Mouse (Mus musculus) kidney, adult 9 months (tissue): ENCODE results near the gene Gm45213.

ENCODE experiments used
- DNase-seq: peaks from one replicate; pipeline ENCODE4 v3.0.0; 2022

Gene Gm45213

DNA sequence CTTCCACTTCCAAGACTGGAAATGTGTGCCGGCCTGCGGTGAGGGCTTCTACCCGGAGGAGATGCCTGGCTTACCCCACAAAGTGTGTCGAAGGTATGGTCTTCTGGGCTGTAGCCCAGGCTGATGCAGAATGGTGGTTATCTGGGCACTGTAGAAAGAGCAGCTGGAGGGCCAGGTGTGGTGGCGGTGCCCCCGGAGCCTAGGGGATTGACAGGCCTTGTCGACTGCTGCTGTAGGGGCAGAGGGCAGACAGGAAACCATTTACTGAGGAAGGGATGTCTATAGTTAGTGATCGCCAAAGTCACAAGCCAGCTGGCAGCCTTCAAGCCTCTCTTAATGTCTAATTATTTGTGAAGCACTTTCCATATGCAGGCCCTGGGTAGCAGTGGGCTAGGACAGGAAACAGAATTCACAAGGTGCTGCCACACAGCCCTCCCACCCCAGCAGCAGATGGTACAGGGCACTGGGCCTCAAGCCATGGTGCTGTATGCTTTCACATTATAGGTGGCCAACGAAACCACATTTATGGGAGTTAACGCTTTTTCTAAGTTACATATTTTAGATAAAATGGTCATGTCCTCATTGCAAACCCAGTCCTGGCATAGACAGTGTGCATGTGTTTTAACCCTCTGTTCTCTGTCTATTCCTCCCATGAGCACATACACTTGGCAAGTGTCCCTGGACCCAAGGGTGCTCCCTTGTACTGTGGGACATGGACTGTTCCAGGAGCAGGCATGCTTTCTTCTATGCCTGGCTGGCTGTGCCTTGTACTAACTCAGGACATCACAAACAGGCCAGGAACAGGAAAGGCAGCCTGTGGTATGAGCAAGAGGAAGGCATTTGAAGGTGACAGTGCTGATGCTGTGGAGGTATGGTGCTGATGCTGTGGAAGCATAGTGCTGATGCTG, at the start of gene Gm45213:
Gene Gm45213 (plus strand): TSS at position 51 of the 908 bp plus-strand sequence.
- DNase-seq, result no peak

DNA sequence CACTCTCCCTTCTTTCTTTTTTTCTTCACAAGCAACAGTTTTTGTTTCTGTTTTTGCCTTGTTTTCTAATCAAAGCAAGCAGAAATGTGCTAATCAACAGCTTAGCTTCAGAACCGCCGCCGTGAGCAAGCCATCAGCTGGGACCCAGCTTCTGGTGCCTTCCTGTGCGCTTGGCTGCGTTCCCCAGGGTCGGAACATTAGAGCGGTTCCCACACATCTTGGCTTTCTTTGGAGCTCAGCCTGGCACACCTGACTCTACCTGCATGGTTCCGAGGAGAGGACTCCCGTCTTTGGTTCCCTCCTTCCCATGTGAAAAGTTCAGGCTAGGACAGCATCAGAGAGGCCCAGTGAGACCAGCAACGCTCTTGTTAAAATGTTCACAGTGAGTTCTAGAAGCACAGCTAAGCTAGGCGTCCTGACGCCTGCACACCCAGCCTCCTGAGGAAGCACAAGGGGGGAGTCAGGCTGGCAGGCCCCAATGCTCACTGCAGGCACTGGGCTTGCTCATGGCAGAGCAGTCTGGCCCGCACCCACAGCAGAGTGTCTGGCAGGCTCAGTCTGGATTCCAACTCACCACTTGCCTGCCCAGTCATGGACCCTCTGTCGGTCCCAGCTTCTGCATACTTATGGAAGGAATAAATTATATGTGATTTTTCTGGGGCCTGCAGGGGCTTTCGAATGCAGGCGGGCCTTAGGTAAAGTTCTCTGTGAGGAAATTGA, 42.2 kb upstream of the Gm45213 start:
- DNase-seq, result no peak

DNA sequence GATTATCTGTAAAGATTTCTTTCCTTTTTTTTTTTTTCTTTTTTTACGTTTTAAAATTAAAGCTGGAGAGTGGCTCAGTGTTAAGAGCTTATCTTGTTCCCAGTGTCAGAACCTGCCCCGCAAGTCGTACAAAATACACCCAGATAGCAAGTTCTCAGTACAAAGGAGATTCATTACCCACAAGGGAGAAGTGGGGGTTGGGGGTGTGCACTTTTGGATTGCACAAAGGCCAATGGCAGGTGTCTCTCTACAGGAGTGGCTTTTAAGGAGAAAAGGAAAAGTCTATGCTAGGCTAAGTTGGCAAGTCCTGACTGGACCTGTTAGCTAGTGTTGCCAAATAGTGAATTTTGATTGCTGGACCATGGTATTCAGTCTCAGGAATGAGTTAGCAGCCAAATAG, 41.6 kb upstream of the Gm45213 start:
- DNase-seq, result no peak

DNA sequence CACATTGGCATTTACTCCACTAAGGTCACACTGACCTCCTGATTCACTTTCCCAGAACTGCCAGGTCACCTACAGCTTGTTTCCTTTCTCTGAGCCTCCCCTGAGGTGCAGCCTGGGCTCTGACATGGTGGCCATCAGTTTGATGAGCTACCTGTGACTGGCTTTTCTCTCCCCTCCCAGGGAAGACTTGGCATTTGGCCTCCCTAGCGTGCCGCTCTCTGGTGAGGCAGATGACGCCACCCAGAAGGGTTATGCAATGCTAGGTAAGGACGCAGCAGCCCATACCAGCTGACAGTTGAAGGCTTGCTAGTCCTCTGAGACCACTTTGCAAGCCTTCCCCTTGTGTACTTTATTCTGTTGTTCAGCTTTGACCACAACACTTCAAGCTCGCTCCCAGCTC, 40.0 kb upstream of the Gm45213 start:
- DNase-seq, result no peak

DNA sequence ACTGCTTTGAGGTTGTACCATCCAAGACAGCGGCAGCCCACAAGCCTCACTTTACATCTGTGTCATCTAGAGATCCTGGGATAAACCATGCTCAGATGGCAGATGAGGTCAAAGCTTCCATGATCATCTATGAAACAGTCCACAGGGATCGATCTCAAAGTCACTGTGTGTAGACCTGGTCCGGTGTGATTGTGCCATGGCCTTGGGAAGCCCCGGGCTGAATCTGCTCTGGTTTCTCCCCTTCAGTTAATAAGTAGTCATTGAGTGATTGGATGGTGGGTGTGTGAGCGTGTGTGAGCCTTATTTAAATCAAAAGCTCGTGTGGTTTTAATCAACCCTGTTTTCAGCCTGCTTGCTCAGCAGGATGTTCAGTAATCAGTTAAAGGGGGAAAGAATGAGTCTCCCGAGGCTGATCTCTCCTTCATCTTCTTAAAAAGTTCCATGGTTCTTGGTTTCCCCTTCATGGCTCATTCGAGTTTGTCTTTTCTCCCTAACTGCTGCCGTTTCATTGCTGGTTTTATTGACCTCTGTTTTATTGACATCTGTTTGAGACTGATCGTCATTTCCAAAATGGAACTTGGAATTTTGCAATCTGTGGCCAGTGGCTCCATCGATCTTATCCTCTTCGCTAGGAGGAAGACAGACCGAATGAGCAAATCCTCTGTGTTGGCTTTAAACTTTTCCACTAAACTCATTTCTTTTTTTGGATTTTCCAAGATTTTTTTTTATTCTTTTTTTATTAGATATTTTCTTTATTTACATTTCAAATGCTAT, 39.4 kb upstream of the Gm45213 start:
- no peak for DNase-seq

DNA sequence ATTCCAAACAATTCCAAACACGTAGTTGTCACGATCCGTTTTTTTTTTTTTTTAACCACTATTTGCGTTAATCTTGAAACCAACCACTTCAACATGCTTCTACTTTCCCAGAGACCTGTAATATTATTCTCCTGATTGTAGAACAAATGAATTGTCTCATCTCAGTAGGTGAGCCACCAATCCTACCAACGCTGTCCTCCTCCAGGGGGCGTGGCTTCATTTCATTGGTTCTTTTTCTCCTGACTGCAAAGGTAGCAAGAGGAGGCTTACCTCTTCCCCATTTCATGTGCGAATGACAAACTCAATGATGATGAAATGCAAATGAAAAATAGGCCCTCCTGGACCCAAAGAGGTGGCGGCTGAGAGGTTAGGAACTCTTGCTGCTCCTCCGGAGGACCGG, 38.3 kb upstream of the Gm45213 start:
- DNase-seq, result no peak

DNA sequence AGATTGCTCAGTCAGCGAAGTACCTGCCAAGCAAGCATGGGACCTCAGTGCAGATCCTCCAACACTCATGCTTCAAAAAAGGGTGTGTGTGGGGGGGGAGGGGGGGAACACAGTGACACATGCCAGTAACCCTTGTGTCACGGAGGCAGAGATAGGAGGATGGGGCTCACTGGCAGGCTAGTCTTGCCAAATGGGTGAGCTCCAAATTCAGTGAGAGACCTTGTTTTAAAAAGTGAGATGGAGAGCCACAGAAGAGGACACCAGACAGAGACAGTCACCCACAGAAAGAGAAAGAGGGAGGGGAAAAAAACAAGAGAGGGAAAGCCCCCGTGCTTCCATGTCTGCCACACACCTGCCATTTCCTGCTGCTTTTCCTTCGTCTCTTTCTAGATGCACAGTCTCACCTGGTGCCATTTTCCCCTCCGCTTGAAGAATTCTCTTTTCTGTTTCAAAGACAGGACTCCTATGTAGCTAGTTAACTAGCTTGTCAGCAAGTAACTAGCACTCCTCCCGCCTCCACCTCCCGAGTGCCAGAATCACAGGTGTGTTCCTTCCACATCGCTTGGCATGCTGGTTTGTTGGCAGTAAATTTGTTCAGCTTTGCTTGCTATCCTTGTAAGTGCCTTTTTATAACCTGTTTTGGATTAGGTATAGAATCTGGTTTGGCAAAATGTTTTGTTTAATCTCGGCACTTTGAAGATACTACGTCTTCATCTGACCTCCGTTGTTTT, 35.1 kb upstream of the Gm45213 start:
- DNase-seq, result no peak

DNA sequence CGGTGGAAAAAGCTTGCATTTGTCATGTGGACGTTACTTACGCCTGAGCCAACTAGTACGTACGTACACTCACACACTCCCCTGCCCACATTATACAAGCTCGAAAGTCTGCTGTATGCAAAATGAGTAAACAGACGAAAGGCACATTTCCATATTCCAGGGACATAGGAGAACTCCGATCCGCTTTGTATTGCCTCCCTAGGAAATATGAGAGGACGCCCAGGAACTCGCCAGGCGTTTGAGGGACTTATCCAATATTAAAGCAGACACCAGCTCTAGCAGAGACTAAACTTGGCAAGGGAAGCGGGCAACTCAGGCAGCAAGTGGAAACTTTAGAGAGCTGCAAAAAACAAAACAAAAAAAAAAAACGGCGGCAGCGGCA, 34.5 kb upstream of the Gm45213 start:
- DNase-seq, result no peak

DNA sequence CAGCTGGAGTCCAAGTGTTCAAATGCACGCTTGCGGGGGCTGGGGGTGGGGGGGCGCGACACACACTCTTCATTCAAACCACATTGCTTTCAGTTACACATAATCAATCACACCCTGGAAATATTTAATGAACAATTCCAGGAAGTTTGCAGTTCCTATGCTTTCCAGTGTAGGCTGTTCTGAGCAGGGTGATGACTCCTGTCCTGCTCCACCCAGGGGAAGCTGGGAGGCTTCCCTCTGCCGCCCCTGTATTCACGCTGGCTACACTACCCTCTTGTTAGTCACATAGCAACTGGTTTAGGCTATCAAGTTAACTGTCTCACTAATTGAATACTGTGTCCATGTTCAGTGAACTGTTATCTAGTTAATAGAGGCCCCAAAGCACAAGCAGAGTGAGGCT, 32.9 kb upstream of the Gm45213 start:
- DNase-seq, result no peak

DNA sequence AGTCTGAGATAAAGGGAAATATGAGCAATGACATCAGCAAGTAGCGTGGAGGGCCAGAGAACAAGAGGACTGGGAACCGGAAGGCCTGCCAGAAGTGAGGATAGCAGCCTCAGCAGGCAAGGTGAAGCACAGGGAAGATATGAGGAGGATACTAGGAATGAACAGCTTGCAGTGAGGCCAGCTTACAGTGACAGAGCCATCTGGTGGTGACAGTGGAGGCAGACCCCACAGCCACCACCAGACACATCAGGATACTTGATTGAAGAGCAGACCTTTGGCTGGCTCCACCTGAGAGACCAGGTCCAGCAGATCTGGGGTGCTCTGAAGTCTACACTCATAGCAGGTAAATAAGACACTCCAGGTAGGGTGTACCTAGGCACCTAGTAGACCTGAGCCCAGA, 15.7 kb upstream of the Gm45213 start:
- DNase-seq, result no peak

DNA sequence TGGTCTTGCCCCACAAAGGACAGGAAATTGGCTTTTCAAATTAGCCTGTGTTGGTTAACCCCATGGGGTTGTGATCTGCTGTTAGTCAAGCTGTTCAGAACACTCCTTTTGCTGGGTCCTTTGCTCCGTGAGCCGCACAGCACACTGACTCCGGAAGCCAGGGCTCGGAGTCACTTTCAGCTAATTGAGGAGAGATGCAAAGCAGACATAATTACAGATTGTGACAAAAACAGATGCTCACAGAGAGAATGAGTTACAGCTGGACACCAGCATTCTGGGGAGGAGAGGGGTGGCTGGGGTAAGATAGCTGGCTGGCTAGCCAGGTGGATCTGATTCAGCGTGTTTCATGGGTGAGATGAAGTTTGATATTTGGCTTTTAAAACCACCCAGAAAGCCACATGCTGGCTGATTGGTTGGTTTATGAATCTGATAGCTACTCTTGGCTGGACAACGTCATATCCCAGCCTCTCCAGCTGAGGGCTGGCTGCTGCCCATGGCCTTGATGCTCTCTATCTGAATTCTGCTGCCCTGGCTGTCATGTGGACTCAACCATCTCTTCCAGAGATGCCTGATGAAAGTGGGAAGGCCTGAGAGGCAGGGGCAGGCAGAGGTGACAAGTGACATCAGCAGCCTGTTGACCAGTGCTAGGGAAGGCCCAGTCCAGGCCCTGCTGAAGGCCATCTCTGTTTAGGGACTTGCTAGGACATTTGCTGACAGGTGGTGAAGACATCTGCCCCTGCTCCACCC, 14.5 kb upstream of the Gm45213 start:
- DNase-seq, result no peak

DNA sequence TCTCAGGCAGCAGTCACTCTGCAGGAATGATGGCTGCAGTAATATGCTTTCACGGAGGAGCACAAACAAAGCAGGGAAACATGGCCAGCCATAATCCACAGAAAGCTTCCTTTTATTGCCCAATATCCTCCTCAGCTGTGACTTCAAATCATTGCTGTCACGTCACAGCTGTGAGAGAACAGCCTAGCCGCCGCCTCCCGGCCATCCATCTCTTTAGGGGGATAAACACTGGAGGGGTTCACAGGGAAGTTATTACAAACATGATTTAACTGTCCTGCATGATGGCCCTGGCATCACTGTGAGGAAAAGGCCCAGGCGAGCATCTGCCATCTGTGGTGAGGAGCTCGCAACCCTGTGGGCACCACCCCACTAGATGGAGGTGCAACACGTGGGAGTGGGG, 6.6 kb upstream of the Gm45213 start:
- no peak for DNase-seq

DNA sequence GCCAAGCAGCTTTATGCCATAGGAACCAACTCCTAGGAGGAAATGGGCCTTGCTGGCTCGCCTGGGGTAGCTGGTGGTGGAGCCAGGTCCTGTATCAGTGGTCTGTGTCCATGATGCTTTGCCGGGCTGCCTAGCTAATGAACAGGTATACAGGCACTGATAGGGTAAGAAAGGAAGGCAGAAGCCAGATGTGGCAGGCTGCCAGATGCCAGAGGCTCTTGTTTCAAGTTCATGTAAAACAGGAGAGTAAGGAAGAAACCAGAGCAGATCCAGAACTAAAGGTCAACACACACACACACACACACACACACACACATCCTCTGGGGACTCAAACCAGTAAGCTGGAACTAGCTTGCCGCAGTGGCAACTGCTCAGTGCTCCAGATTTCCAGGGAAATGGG, 5.1 kb upstream of the Gm45213 start:
- no peak for DNase-seq

DNA sequence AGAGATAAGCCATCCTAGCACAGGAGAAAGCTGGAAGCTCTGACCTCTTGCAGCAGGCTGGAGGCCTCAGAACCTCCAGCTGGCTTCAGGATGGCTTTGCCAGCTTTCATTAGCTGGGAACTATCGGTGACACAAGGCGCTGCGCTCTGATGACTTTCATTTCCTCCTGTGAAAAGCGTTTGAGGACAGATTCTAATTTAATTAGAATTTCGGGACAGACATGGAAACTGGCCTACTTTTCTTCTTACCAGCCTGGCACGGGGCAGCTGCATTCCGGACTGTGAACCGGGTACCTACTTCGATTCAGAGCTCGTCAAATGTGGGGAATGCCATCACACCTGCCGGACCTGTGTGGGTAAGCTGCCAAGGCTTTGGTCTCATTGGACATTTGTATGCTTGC, 4.7 kb upstream of the Gm45213 start:
- DNase-seq, result no peak

DNA sequence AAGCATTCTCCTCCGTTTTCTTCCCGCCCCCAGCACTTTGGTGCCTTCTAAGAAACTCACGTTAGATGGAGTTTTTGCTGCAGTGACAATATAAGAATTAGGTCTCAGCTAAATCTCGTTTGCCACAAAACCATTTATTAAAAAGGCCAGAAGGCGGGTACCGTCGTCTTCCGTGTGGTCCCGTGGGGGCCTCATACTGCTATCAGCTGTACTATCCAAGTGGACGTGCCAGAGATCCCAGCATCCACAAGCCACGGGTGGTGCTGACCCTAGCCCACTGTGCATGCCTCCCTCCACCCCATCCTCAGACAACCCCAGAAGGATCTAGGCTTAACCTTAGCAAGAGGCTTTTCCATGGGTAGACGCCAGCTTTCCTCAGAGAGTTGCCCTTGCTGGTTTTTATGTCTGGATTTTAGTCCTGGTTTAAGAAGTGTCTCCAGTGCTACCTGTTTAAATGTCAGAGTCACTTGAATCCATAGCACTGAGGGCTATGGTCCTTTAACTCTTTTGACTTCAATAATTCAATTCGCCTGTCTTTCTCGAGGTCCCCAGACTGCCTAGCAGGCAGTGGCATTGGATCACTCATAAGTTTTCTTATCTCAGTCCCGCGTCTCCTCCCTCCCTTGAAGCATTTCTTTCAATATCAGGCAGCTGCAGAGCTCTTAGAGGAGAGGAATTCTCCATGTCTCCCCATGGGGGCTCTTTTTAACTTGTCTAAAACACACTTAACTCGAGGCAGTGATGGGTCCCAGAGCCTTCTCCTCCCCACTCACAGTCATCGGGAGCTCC, 3.2 kb upstream of the Gm45213 start:
- DNase-seq, result no peak

DNA sequence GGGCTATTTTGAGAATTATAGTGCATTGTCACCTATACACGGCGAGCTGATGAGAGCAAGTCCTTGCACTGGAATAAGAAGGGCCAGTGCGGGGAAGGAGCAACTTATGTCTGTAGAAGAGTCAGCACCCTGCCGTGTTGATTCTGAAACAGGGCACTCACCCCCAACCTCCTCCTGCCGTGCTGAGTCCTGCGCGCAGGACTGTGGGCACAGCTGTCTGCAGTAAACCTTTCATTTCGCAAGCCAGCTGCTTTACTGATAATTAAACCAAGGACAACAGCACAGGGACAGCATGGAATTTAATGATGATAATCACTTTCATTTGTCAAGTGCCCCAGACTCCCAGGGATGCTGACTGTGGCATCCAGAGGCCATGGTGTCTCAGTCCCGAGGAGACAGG, 1.2 kb downstream of the Gm45213 start:
- DNase-seq, result no peak

DNA sequence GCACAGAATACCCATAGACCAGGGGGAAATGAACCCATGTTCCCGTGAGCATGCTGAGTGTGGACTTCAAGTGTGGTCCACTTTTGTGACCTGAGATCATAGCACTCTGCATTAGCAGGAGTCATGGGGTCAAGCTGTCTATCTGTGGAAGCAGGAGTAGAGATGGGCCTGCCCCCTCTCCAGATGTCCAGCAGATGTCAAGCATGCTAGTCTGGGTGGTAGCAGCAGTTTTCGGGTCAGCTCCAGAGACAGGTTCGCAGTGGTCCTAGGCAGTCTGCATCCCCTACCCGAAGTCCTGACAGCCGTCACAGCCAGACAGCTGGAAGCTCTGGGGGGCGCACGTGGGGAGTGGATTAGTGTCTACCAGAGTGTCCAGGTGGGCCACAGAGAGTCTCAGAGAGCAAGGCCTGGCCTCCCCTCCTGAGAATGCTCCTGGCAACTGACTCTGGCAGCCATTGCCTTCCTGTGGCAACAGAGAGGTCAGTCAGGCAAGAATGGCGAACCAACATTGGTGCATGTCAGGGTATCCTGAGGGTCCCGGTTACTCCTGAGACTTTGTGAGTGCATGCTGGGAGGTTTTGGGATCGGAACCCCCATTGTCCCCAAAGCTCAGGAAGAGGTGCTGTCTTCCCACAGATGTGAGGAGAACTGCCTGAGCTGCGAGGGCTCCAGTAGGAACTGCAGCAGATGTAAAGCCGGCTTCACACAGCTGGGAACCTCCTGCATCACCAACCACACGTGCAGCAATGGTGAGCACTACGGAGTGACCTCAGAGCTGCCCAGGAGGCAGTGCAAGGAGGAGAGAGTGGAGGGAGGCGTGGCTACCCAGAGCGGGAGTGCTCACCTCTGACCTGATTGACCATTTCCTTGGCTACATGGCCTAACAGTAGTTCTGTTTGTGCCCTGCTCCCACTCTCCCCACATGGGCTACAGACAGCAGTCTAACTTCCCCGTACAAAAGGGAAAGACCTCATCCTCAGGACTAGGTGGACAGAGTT, 3.8 kb downstream of the Gm45213 start:
- no peak for DNase-seq

DNA sequence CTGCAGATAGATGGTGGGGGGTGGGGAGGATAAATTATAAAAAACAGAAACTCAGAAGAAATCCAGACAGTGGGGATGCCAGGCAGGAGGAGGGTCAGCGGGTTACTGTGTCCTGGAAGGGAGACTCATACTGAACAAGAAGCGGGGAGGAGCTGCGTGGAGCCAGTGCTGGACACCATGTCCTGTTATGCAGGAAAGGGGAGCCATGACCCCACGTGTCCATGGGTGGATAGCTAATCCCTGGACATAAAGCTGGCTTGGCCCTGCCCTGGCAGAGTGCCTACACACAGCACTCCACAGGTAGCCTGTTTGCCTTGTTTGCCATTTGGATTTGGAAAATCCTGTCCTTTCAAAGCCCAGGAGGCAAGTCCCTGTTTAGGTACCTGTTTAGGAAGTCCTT, 4.6 kb downstream of the Gm45213 start:
- no peak for DNase-seq

DNA sequence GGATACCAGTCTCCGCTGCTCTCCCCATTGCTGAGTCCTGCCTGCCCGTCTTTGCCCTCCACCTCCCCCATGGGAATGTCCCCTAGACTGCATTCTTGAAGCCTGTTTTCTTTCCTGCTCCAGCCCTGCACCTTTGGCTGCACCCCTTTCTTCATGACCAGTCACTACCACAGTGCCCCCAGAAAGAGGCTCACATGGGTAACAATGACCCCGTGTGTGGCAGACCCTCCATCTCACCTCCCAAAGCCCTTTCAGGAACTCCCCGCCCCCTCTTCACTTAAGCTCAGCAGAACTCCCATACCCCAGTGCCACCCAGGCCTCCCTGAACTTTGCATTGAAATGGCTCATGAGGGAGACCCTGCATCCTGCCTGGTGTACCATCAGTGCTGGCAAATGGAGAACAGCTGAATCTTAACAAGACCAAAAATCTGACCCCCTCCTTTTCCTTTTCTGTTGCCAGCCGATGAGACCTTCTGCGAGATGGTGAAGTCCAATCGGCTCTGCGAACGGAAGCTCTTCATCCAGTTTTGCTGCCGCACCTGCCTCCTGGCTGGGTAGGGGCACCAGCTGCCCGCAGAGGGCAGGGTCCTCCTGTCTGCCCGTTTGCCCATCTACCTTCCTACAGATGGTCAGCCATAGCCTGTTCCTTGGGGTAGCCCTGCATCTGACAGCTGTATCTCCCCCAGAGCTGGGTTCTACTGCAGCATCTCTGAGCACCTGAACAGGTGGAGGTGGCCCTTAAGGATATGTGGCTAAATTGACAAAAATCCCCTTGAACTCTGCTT, 5.2 kb downstream of the Gm45213 start:
- no peak for DNase-seq
